Mouse (Mus musculus) lung, embryonic 15.5 days (tissue): Measurements from ENCODE around the gene Mpig6b. TPM values are rescaled to one million over a fixed set of nuclear protein-coding genes. Genes with fewer than 3 reads are reported as not detected.
A peak's percentile ranks its signal among the peaks of the same experiment; 100 is the strongest.

ENCODE experiments used
- ATAC-seq: fragments of 200-750 bp; cut with Nextera tagmentation; 2 replicates; pipeline ENCODE4 v1.8.0; 2017; ENCODE audit warnings: moderate number of reproducible peaks, borderline replicate concordance; ENCODE audit not compliant: low FRiP score, low TSS enrichment; ENCODE audit errors: extremely low read depth
- H3K27ac ChIP-seq: fragments of 300-500 bp; sonication (generic); 2 replicates; pipeline ENCODE4 v1.5.1; 2015; ENCODE audit warnings: moderate library complexity, mild to moderate bottlenecking, inconsistent platforms
- H3K27me3 ChIP-seq: fragments of 300-500 bp; sonication (generic); 2 replicates; pipeline ENCODE4 v1.6.1; 2015; ENCODE audit warnings: inconsistent platforms
- H3K36me3 ChIP-seq: fragments of 300-500 bp; sonication (generic); 2 replicates; pipeline ENCODE4 v1.6.1; 2015; ENCODE audit warnings: inconsistent platforms
- H3K4me1 ChIP-seq: fragments of 300-500 bp; sonication (generic); 2 replicates; pipeline ENCODE4 v1.6.1; 2015; ENCODE audit warnings: inconsistent platforms
- H3K4me2 ChIP-seq: fragments of 300-500 bp; sonication (generic); 2 replicates; pipeline ENCODE4 v1.6.1; 2015; ENCODE audit warnings: inconsistent platforms, mild to moderate bottlenecking, moderate library complexity
- H3K4me3 ChIP-seq: fragments of 300-500 bp; sonication (generic); 2 replicates; pipeline ENCODE4 v1.5.1; 2015; ENCODE audit warnings: mild to moderate bottlenecking, inconsistent platforms
- H3K9ac ChIP-seq: fragments of 300-500 bp; sonication (generic); 2 replicates; pipeline ENCODE4 v1.6.1; 2015; ENCODE audit warnings: inconsistent platforms
- H3K9me3 ChIP-seq: fragments of 300-500 bp; sonication (generic); 2 replicates; pipeline ENCODE4 v1.6.1; 2016; ENCODE audit warnings: inconsistent platforms
- WGBS: fragments of 180-500 bp; shearing (Covaris S2); methylation state at CpG from one replicate; pipeline ENCODE4 v1.1.7; 2015; 5-methylcytosine and 5-hydroxymethylcytosine counted together
- polyA plus RNA-seq: library from polyadenylated mRNA; unstranded; fragments of >200 nt; fragmentation: Nextera tagmentation; extraction: Ambion mirVana; gene quantifications from 2 replicates; pipeline ENCODE4 v1.2.1, GENCODE M21; 2015

The Mpig6b gene
- polyA plus RNA-seq, 1 experiment from 2014 or later, result 0.93 TPM

DNA sequence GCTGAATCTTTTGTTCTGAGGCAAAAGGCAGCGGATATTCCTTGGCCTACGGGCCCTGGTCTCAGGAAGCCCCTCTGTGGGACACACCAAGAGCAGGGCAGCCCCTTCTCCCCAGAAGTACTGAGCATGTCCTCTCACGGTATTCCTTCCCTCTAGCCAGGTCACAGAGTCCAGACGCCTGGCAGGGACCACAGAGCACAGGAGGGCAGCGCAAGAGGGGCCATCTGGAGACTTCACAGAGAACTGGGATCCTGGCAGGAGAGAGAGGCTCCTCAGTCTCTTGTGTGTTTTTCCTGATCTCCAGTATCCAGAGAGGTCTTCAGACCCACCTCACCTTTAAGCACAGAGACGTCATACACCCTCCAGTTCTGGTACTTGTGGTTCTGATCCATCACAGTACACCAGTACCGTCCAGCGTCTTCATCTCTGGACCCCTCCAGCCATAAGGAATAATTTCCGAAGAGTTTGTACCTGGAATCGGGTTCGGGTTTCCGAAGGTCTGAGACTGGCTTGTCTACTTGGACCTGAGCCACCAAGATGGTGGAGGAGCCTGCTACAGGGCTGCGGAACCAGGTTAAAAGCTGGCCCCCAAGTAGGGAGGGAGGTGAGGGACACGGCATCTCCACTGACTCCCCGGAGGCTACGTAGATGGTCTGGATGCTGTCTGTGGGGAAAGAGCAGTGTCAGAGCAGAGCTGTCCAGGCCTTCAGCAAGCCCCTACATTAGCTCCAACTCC is 17.0 kb upstream of the Mpig6b start:
- peaks cover 4% of the 10 kb centered on the region; the same call in 1 of the 2 replicates for H3K27me3 ChIP-seq
- H3K4me2 ChIP-seq, result no peak overlapping the region
- H3K9ac ChIP-seq, result no peak overlapping the region
- no peak overlapping the region for H3K27ac ChIP-seq
- WGBS, result 74% methylated on average over 16 of the region's 16 CpGs
- H3K9me3 ChIP-seq, result no peaks in the 10 kb centered on the region
- H3K4me3 ChIP-seq, result no peak overlapping the region
- peaks cover 3% of the 10 kb centered on the region; the same call in 1 of the 2 replicates for H3K4me1 ChIP-seq
- no peaks in the 10 kb centered on the region for H3K36me3 ChIP-seq
- ATAC-seq, result no peak

DNA sequence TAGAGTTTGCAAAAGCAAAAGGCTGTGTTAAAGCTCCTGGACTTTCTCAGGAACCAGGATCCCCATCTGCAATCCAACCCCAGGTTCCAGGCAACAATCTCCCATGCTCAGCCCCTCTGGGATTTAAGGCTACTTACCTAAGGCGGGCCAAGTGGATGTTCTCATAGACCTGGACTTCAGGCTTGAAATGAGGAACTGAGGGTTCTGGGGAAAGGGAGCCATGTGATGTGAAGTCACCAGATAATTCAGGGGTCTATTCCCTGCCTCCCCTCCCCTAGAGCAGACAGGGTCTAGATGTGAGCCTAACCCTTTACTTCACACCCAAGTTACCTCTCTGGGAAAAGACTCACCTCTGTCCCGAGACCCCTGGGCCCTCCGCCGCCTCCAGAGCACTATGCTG is 14.7 kb upstream of the Mpig6b start:
- peaks cover 5% of the 10 kb centered on the region; the same call in 1 of the 2 replicates for H3K27me3 ChIP-seq
- peaks cover 18% of the 10 kb centered on the region for H3K4me1 ChIP-seq
- H3K9ac ChIP-seq, result no peak overlapping the region
- no peak overlapping the region for H3K4me2 ChIP-seq
- no peak overlapping the region for H3K27ac ChIP-seq
- no peak overlapping the region for H3K4me3 ChIP-seq
- WGBS, result 82% methylated on average over 4 of the region's 4 CpGs
- no peak for ATAC-seq
- no peaks in the 10 kb centered on the region for H3K36me3 ChIP-seq
- no peaks in the 10 kb centered on the region for H3K9me3 ChIP-seq

DNA sequence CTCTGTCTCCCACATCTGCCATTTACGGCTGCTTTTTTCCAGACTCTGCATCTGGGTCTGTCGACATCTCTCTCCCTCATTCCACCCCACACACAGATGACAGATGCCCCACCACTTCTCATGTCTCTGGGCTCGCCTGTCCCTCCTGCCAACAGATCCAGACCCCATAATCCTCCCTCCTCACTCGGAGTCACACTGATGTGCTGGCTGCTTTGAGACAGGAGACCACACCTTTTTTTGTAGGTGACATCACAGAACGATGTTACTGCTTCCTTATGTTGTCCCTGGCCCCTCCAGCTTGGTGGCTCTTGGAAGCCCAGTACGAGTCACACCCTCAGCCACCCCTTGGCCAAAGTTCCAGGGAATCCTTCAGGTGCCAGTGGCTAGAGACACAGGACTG is 14.3 kb upstream of the Mpig6b start:
- Histone ChIP-seq H3K4me1 (peaks cover 18% of the 10 kb centered on the region), H3K9me3 (no peaks in the 10 kb centered on the region), H3K36me3 (no peaks in the 10 kb centered on the region), H3K27me3 (peaks cover 5% of the 10 kb centered on the region; the same call in 1 of the 2 replicates), H3K27ac (no peak overlapping the region), H3K9ac (no peak overlapping the region), H3K4me3 (no peak overlapping the region), H3K4me2 (no peak overlapping the region)
- WGBS, result 49% methylated on average over 6 of the region's 6 CpGs
- no peak for ATAC-seq

DNA sequence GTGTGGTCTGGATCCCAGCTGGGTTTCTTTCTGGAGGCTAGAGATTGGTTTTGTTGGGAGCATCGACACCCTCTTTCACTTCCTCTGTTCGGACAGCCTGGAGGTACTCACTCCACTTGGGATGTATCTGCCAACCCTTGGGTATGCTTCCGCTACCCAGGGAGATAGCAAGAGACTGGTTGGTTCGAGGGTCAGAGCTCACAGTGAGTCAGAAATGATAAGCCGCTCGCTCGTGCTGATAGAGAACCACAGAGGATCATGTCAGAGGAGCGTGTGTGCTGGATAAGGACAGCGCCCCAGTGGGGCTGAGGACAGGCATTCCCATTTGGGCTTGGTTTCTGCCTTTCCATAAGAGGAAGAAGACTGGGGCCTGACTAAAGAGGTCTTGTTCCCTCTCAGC is 13.8 kb upstream of the Mpig6b start:
- Histone ChIP-seq H3K9me3 (no peaks in the 10 kb centered on the region), H3K36me3 (no peaks in the 10 kb centered on the region), H3K27ac (no peak overlapping the region), H3K4me2 (no peak overlapping the region), H3K9ac (no peak overlapping the region), H3K4me3 (no peak overlapping the region), H3K27me3 (peaks cover 5% of the 10 kb centered on the region; the same call in 1 of the 2 replicates), H3K4me1 (peaks cover 18% of the 10 kb centered on the region)
- ATAC-seq, result peak; percentile 15; the same call in 1 of the 2 replicates
- 37% methylated on average over 9 of the region's 9 CpGs for WGBS

DNA sequence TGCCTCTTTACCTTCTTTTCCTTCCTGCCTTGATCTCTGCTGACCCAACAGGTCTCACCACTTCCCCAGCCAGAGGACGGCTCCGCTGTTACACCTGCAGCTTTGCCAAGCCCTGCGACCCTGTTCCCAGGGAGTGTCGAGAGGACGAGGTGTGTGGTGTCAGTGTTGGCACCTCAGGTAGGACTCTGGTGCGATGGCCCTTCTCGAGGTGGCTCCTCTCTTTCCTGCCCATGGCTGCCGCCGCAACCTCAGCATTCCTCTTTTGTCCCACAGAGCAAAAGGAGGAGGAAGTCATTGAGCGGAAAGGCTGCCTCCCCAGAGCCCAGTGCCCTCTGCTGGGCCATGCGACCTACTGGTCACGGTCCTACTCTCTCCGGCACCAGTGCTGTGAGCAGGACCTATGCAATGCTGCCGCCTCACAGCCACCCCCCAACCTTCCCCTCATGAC is 11.8 kb upstream of the Mpig6b start, which contains the start of gene Ly6g6d:
Gene Ly6g6d (minus strand): TSS at position 280 of the 448 bp plus-strand sequence.
- Histone ChIP-seq H3K4me3 (peak within 1 kb of the TSS; percentile 31), H3K9ac (peak within 1 kb of the TSS; percentile 25), H3K36me3 (no peaks in the 10 kb centered on the region), H3K9me3 (no peaks in the 10 kb centered on the region), H3K27ac (peak within 1 kb of the TSS; percentile 81), H3K4me1 (peaks cover 18% of the 10 kb centered on the region), H3K27me3 (peaks cover 5% of the 10 kb centered on the region; the same call in 1 of the 2 replicates), H3K4me2 (peak within 1 kb of the TSS; percentile 48)
- peak; percentile 66 for ATAC-seq
- 8% methylated on average over 14 of the region's 14 CpGs for WGBS

DNA sequence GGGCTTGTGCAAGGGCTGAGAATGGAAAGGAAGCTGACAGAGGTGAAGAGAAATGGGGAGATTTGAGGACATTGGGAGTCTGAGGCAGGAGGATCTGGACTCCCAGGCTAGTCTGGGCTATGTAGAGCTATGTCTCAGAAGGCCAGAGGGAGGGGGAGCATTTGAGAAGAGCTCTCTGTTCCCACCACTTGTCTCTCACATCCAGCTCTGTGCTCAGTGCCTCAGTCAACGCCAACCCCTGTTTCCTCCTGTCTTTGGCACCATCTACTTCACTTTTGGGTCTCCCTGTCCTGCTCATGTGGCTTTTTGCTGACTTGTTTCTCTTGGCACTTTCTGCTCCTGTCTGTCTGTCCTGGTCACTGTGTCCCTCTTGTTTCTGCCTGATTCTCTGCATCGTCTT is 11.3 kb upstream of the Mpig6b start:
- Histone ChIP-seq H3K27me3 (peaks cover 5% of the 10 kb centered on the region; the same call in 1 of the 2 replicates), H3K36me3 (no peaks in the 10 kb centered on the region), H3K4me3 (peak overlapping the region; percentile 31), H3K9ac (peak overlapping the region; percentile 25), H3K27ac (peak overlapping the region; percentile 81), H3K4me2 (peak overlapping the region; percentile 48), H3K9me3 (no peaks in the 10 kb centered on the region), H3K4me1 (peaks cover 18% of the 10 kb centered on the region)
- ATAC-seq, result no peak
- WGBS, result 32% methylated on average over 2 of the region's 2 CpGs

DNA sequence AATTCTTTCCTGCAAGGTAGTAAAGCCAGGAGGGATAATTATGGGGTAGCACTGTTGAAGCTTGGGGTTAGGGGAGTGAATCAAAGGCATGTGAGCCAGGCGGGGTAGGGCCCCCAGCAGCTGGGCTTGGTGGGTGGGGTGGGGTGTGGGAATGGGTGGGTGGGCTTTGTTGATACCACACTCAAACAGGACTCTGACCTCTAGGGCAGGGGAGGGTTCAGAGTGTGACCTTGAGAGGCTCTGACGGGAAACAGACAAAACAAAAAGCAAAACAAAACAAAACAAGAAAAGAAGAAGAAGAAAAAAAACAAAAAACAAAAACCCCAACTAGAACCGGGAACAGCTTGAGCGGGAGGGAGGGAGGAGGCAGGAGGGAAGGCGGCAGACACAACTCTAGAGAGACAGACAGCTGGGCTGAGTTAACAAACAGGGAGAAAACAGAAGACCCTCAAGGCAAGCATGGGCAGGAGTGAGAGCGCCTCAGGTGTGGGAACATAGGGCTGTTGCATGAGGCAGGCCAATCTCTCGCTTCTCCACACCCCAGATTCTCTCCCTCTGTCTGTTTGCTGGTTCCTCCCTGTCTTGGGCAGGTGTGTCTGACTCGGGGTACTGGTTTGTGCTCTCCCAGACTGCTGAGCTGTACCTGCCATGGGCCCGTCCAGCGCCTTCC is 10.7 kb upstream of the Mpig6b start, which contains the start of gene Ly6g6e:
Gene Ly6g6e (plus strand): TSS at position 396 of the 670 bp plus-strand sequence.
- Histone ChIP-seq H3K27ac (peak within 1 kb of the TSS; percentile 81), H3K27me3 (peaks cover 5% of the 10 kb centered on the region; the same call in 1 of the 2 replicates), H3K4me1 (peaks cover 19% of the 10 kb centered on the region), H3K4me2 (peak within 1 kb of the TSS; percentile 48), H3K9me3 (no peaks in the 10 kb centered on the region), H3K36me3 (no peaks in the 10 kb centered on the region), H3K4me3 (peak within 1 kb of the TSS; percentile 31), H3K9ac (peak within 1 kb of the TSS; percentile 25)
- ATAC-seq, result no peak
- WGBS, result 37% methylated on average over 10 of the region's 10 CpGs

DNA sequence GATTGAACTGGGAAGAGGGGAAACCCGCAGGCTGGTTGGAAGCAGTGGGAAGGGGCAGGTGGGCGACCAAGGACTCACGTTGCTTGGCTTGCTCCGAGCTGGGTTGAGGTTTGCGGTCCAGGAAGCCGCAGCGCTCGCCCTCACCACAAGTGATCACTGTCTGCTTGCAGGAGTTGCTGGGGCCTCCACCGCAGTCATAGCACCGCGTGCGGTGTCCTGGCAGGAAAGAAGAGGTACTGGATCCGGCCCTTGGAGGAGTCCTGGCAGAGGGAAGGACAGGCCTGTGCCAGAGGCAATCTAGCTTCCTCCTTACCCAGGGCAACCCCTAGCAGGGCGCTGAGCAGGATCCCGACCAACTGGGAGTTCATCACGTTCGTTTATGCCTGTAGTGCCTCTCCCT is 8.1 kb upstream of the Mpig6b start:
- ATAC-seq, result no peak
- no peak overlapping the region for H3K27ac ChIP-seq
- WGBS, result 48% methylated on average over 17 of the region's 17 CpGs
- H3K9ac ChIP-seq, result no peak overlapping the region
- no peaks in the 10 kb centered on the region for H3K36me3 ChIP-seq
- no peak overlapping the region for H3K4me2 ChIP-seq
- peaks cover 23% of the 10 kb centered on the region for H3K4me1 ChIP-seq
- H3K27me3 ChIP-seq, result peaks cover 5% of the 10 kb centered on the region; the same call in 1 of the 2 replicates
- no peak overlapping the region for H3K4me3 ChIP-seq
- H3K9me3 ChIP-seq, result no peaks in the 10 kb centered on the region

DNA sequence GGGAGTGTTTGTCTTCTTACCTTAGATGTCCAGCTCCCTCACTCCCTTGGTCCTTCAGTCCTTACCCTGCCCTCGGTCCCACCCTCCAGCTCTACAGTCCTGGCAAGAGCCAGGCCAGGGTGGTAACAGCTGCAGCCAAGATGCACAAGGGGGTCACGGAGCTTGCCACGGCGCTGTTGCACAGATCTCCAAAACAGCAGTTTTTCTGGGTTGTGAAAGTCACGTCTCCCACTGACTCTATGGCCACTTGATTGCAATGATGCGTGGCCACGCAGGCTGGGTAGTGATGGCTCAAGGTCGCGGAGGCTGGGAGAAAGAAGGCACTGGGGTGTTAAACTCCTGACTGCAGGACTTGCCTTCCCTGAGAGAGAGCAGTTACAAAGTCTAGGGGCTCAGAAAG is 5.5 kb upstream of the Mpig6b start:
- Histone ChIP-seq H3K9me3 (no peaks in the 10 kb centered on the region), H3K4me1 (peaks cover 8% of the 10 kb centered on the region), H3K27me3 (peaks cover 11% of the 10 kb centered on the region), H3K36me3 (no peaks in the 10 kb centered on the region), H3K9ac (no peak overlapping the region), H3K4me3 (no peak overlapping the region), H3K4me2 (no peak overlapping the region), H3K27ac (peak overlapping the region; percentile 29)
- no peak for ATAC-seq
- 64% methylated on average over 9 of the region's 9 CpGs for WGBS

DNA sequence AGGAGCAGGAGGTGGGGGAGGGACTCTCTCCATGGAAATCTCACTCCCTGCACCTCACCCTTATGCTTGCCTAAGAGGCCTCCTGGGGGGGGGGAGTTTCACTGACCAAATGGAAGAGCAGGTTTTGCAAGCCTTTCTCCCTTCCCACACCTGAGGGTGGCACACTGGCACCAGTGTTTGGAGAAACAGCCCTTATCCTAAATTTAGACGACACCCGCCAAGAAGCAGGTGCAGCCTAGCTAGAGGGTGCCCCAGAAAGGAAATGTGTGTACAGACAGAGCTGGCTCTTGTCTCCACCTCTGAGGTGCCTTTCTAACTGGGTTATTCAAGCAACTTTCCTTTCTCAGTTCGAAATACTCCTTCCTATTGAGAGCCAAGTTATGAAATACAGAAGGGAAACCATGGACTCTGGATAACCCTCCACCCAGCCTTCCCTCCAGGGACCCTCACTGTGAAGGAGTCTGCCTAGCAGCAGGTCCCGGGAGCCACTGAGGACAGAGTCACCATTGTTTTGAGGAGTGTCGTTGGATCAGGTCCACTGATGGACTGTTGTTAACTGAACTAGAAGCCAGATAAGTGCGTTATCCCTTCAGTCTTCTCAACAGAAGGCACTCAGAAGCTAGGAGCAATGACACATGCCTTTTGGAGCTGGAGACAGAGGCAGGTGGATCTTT is 4.7 kb upstream of the Mpig6b start:
- 38% methylated on average over 6 of the region's 6 CpGs for WGBS
- Histone ChIP-seq H3K9me3 (no peaks in the 10 kb centered on the region), H3K27me3 (peaks cover 13% of the 10 kb centered on the region), H3K36me3 (no peaks in the 10 kb centered on the region), H3K27ac (peak overlapping the region; percentile 71), H3K4me1 (peaks cover 10% of the 10 kb centered on the region), H3K4me2 (no peak overlapping the region), H3K4me3 (no peak overlapping the region), H3K9ac (no peak overlapping the region)
- ATAC-seq, result peak; percentile 57

DNA sequence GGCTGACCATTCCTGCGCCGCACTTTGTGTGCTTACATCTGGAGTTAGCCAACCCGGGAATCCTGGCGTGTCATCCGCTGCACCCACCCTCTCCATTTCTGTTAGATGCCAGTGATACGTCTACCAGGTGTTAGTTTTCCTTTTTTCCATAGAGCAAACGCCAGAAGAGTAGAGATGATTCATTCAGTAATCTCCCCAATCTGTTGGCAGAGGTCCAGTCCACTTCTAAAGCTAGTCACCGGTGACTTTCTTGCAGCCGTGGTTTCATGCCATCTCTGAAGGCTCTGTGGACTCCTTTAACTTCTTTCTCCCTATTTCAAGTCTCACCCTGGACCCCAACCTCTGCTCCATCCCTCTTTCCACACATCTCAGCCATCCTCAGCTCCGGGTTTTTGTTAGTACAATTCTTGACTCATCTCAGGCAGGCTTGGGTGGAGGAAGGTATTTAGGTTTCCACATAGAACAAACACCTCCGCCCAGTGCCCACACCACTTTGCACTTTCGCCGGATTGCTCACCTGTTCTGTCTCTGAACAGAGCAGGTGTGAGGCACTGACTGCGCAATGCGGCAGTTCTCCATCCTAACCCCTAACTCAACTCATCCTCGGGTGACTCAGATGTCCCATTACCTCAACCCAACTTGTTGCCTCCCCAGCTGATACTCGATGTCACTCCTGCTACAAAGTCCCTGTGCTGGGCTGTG is 2.4 kb upstream of the Mpig6b start:
- no peak overlapping the region for H3K9ac ChIP-seq
- H3K4me1 ChIP-seq, result peaks cover 26% of the 10 kb centered on the region
- H3K27ac ChIP-seq, result no peak overlapping the region
- H3K4me2 ChIP-seq, result no peak overlapping the region
- H3K36me3 ChIP-seq, result no peaks in the 10 kb centered on the region
- no peak for ATAC-seq
- 59% methylated on average over 17 of the region's 17 CpGs for WGBS
- H3K9me3 ChIP-seq, result no peaks in the 10 kb centered on the region
- H3K4me3 ChIP-seq, result no peak overlapping the region
- H3K27me3 ChIP-seq, result peaks cover 13% of the 10 kb centered on the region
